ENCODE assay signal across 21 mouse cellular contexts in the genomic region with DNA sequence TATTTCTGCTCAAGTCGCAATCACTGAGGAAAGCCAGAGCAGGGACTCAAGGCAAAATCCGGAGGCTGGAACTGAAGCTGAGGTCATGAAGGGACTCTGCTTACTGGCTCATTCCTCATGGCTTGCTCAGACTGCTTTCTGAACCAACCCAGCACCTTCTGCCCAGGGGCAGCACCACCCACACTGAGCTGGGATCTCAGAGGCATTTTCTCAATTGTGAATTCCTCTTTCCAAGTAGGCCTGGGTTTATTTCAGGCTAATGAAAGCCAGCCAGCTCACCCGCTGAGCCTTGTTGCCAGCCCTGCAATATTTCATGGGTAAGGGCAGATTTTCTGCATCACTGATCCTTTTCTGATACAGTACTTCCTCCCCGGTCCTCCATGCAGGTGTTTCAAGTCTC. TPM values are rescaled to one million over a fixed set of nuclear protein-coding genes. Genes with fewer than 3 reads are reported as not detected.
DNase-seq lines count a peak whose midpoint lies in the region; ATAC-seq and TF ChIP-seq lines count a peak whose summit lies in the region.
"Had no signal": no experiment of that assay in that cellular context is flagged by ENCODE, and none has a peak within 500 bp of the region (broad histone marks: within the 10 kb centered on the region; RNA-seq: fewer than 3 reads in every experiment).

No protein-coding gene starts in this region.

- in situ Hi-C loops in Patski (cut with MboI; ENCODE audit: low pct_unique_long_range_greater_than_20kb): no loop called here

- no peak overlapping the region for H3K9ac ChIP-seq in kidney, embryonic 15.5 days
- H3K9ac ChIP-seq in liver, embryonic 15.5 days: no peak overlapping the region
- H3K9ac ChIP-seq: forebrain, embryonic 13.5 days; hindbrain, embryonic 13.5 days; liver, embryonic 14.5 days had no signal

- H3K36me3 ChIP-seq in kidney, embryonic 15.5 days: no peaks in the 10 kb centered on the region
- no peaks in the 10 kb centered on the region for H3K36me3 ChIP-seq in liver, embryonic 15.5 days (replicated peaks)
- H3K36me3 ChIP-seq: embryonic facial prominence, embryonic 10.5 days; hindbrain, embryonic 13.5 days; limb, embryonic 10.5 days had no signal

- 85% methylated on average over 4 of the region's 4 CpGs for WGBS in kidney, embryonic 15.5 days
- 70% methylated on average over 4 of the region's 4 CpGs for WGBS in liver, embryonic 15.5 days (ENCODE audit: insufficient replicate concordance)

- CTCF ChIA-PET in Patski (lab: Charles Lee): interaction anchor here (0.8 kb wide), 1 partner anchor 23 kb away, joined by 3 read pairs; no protein-coding TSS in a partner anchor

- POLR2A ChIA-PET in Patski (lab: Charles Lee): no interaction called here

- no peak for DNase-seq in frontal cortex, postnatal 14 days (ENCODE audit: low spot score in 2 of 2)
- DNase-seq in kidney, adult 8-10 months: peak; percentile 46 to 50
- peak; percentile 43 for DNase-seq in Patski (ENCODE audit: low read depth, low spot score)
- no peak for DNase-seq in lung, postnatal 10 days
- DNase-seq: adrenal gland, postnatal 25 days; B cell, adult 2 months; gastrocnemius, postnatal 14 days; midbrain, embryonic 14.5 days; thymus, postnatal 36 days had no signal

- H3K4me1 ChIP-seq in kidney, embryonic 15.5 days: no peaks in the 10 kb centered on the region
- peaks cover 10% of the 10 kb centered on the region for H3K4me1 ChIP-seq in liver, embryonic 15.5 days (replicated peaks)
- H3K4me1 ChIP-seq: embryonic facial prominence, embryonic 10.5 days; forebrain, embryonic 13.5 days; limb, embryonic 10.5 days had no signal

- no peaks in the 10 kb centered on the region for H3K9me3 ChIP-seq in kidney, embryonic 15.5 days (replicated peaks)
- no peaks in the 10 kb centered on the region for H3K9me3 ChIP-seq in liver, embryonic 15.5 days (replicated peaks)
- H3K9me3 ChIP-seq: embryonic facial prominence, embryonic 10.5 days; forebrain, embryonic 13.5 days; hindbrain, embryonic 13.5 days; limb, embryonic 10.5 days had no signal

- H3K4me3 ChIP-seq in kidney, embryonic 15.5 days (replicated peaks): no peak overlapping the region
- H3K4me3 ChIP-seq in liver, embryonic 15.5 days (replicated peaks): no peak overlapping the region
- H3K4me3 ChIP-seq: embryonic facial prominence, embryonic 10.5 days; forebrain, embryonic 13.5 days; hindbrain, embryonic 13.5 days; limb, embryonic 10.5 days; myocyte had no signal

- no peak overlapping the region for H3K4me2 ChIP-seq in kidney, embryonic 15.5 days
- no peak overlapping the region for H3K4me2 ChIP-seq in liver, embryonic 15.5 days
- H3K4me2 ChIP-seq: forebrain, embryonic 13.5 days; heart, embryonic 11.5 days; hindbrain, embryonic 13.5 days had no signal

- ATAC-seq in frontal cortex, adult (ENCODE audit: low TSS enrichment): peak; percentile 66
- no peak for ATAC-seq in kidney, embryonic 15.5 days (replicated peaks; ENCODE audit: low FRiP score)
- ATAC-seq in Patski: peak; percentile 97
- ATAC-seq in liver, embryonic 15.5 days (ENCODE audit: insufficient read depth): no peak
- ATAC-seq: forebrain, embryonic 13.5 days; inflammation-experienced regulatory T-cells, adult 6 months; lung, postnatal 0 days had no signal

- TF ChIP-seq CTCF in Patski (IDR thresholded peaks at IDR 0.05): no peak

- H3K27ac ChIP-seq in kidney, embryonic 15.5 days: no peak overlapping the region
- H3K27ac ChIP-seq in liver, embryonic 15.5 days (replicated peaks): 0 out of 2 replicates have a peak overlapping the region, but pooled peaks have one; percentile 19
- H3K27ac ChIP-seq: embryonic facial prominence, embryonic 10.5 days; forebrain, embryonic 13.5 days; hindbrain, embryonic 13.5 days; limb, embryonic 10.5 days; liver, embryonic 14.5 days had no signal

- 0 out of 2 replicates have a peak, but pooled peaks cover 8% of the 10 kb centered on the region for H3K27me3 ChIP-seq in kidney, embryonic 15.5 days
- H3K27me3 ChIP-seq in Patski: no peaks in the 10 kb centered on the region
- H3K27me3 ChIP-seq in liver, embryonic 15.5 days: no peaks in the 10 kb centered on the region
- H3K27me3 ChIP-seq: forebrain, embryonic 13.5 days; hindbrain, embryonic 13.5 days had no signal

RNA-seq across cellular contexts. Expression of gene Paqr9, which starts 12.0 kb away (rescaled TPM):
- 0.95 and 1.1 TPM in 2 replicates for polyA plus RNA-seq in kidney, embryonic 15.5 days (2015; fragmentation: Nextera tagmentation; extraction: Ambion mirVana)
- 1.6 TPM for polyA plus RNA-seq in Patski (2021)
- 13.3 and 14.9 TPM in 2 replicates for polyA plus RNA-seq in liver, embryonic 15.5 days (2015; fragmentation: Nextera tagmentation; extraction: Ambion mirVana)
- polyA plus RNA-seq: inflammation-experienced regulatory T-cells, adult 6 months had no signal

RNA-seq across cellular contexts. Expression of gene U2surp, which starts 59.7 kb away (rescaled TPM):
- polyA plus RNA-seq in kidney, embryonic 15.5 days (2015; fragmentation: Nextera tagmentation; extraction: Ambion mirVana): 135 and 177 TPM in 2 replicates
- 50.6 TPM for polyA plus RNA-seq in Patski (2021)
- polyA plus RNA-seq in liver, embryonic 15.5 days (2015; fragmentation: Nextera tagmentation; extraction: Ambion mirVana): 43.5 and 52.1 TPM in 2 replicates

Comparison
In these comparisons a context has a peak if more than half of its experiments do, and no peak if none do; other contexts are left out.
1. ATAC-seq: peak in frontal cortex, adult (single experiment) and Patski (single experiment); none in kidney, embryonic 15.5 days (single experiment) and liver, embryonic 15.5 days (single experiment).
2. DNase-seq: peak in kidney, adult 8-10 months (2 of 2) and Patski (single experiment); none in frontal cortex, postnatal 14 days (0 of 2) and lung, postnatal 10 days (single experiment).